Mouse (Mus musculus) liver, embryonic 14.5 days (tissue): Measurements from ENCODE around the gene Ap1s2. TPM values are rescaled to one million over a fixed set of nuclear protein-coding genes. Genes with fewer than 3 reads are reported as not detected.

Experiments
- ATAC-seq: fragments of 200-750 bp; cut with Nextera tagmentation; 2 replicates; pipeline ENCODE4 v1.8.0; 2017; ENCODE audit warnings: moderate number of reproducible peaks, mild to moderate bottlenecking, moderate library complexity; ENCODE audit not compliant: insufficient read depth
- DNase-seq, 3 experiments: peaks; one replicate each; pipeline ENCODE4 v3.0.0-alpha.2; 2012 to 2013; ENCODE audit warnings: low read depth in 3 of 3, low spot score in 3 of 3
- H3K27ac ChIP-seq: fragments of 300-500 bp; sonication (generic); 2 replicates; pipeline ENCODE4 v1.5.1; 2014; ENCODE audit warnings: moderate library complexity, mild to moderate bottlenecking, control low read depth, inconsistent platforms
- H3K27me3 ChIP-seq: fragments of 300-500 bp; sonication (generic); 2 replicates; pipeline ENCODE4 v1.6.1; 2014; ENCODE audit warnings: mild to moderate bottlenecking, low read length, moderate library complexity; ENCODE audit not compliant: control insufficient read depth, insufficient read depth
- H3K36me3 ChIP-seq: fragments of 300-500 bp; sonication (generic); replicated peaks from 2 replicates; pipeline ENCODE4 v1.6.1; 2014; ENCODE audit warnings: low read depth; ENCODE audit not compliant: control insufficient read depth, insufficient read depth
- H3K4me1 ChIP-seq, 2 experiments: fragments of 200-500 bp in 1 of 2; fragments of 300-500 bp in 1 of 2; sonication (generic) in 1 of 2; replicated peaks; 2 replicates each; pipeline ENCODE4 v1.6.1; 2012 to 2014; ENCODE audit warnings: antibody characterized with exemption in 1 of 2, inconsistent platforms in 1 of 2, low read length in 1 of 2; ENCODE audit not compliant: control insufficient read depth in 2 of 2, insufficient read depth in 2 of 2
- H3K4me2 ChIP-seq: fragments of 300-500 bp; sonication (generic); 2 replicates; pipeline ENCODE4 v1.6.1; 2014; ENCODE audit warnings: low read depth, mild to moderate bottlenecking, control low read depth, moderate library complexity
- H3K4me3 ChIP-seq, 2 experiments: fragments of 200-500 bp in 1 of 2; fragments of 300-500 bp in 1 of 2; sonication (generic) in 1 of 2; 2 replicates each; pipeline ENCODE4 v1.5.1; 2012 to 2014; ENCODE audit warnings: low read depth in 2 of 2, low read length in 2 of 2, mild to moderate bottlenecking in 2 of 2, control low read depth in 1 of 2, inconsistent platforms in 1 of 2, moderate library complexity in 1 of 2; ENCODE audit not compliant: insufficient read depth in 1 of 2
- H3K9ac ChIP-seq: fragments of 300-500 bp; sonication (generic); replicated peaks from 2 replicates; pipeline ENCODE4 v1.6.1; 2014; ENCODE audit warnings: mild to moderate bottlenecking, control low read depth, moderate library complexity
- H3K9me3 ChIP-seq: fragments of 300-500 bp; sonication (generic); 2 replicates; pipeline ENCODE4 v1.6.1; 2016; ENCODE audit warnings: low read length, mixed read lengths; ENCODE audit not compliant: control insufficient read depth
- CTCF ChIP-seq: IDR thresholded peaks from 2 replicates; pipeline ENCODE4 v1.5.1; 2016; ENCODE audit warnings: antibody characterized with exemption, low read depth, control low read depth
- EP300 ChIP-seq: IDR thresholded peaks from 2 replicates; pipeline ENCODE4 v1.6.1; 2016; ENCODE audit warnings: antibody characterized with exemption, low read depth
- WGBS: fragments of 180-500 bp; shearing (Covaris S2); extraction: QIAGEN DNeasy Blood & Tissue Kit; methylation state at CpG from one replicate; pipeline ENCODE4 v1.1.7; 2014; ENCODE audit not compliant: insufficient replicate concordance; 5-methylcytosine and 5-hydroxymethylcytosine counted together
- polyA plus RNA-seq, 2 experiments: library from polyadenylated mRNA; depleted of rRNA in 1 of 2; stranded (reverse) in 1 of 2; unstranded in 1 of 2; fragments of >200 nt; fragmentation: Nextera tagmentation in 1 of 2; extraction: Ambion mirVana in 1 of 2; gene quantifications; 2 replicates each; pipeline versions ENCODE4 v1.2.1 to v1.2.3; 2012 to 2014

Ap1s2 gene
- polyA plus RNA-seq (2012; rRNA removed) (1.2 and 2.0 TPM in 2 replicates), polyA plus RNA-seq (2014; fragmentation: Nextera tagmentation; extraction: Ambion mirVana) (3.3 and 5.4 TPM in 2 replicates)

DNA sequence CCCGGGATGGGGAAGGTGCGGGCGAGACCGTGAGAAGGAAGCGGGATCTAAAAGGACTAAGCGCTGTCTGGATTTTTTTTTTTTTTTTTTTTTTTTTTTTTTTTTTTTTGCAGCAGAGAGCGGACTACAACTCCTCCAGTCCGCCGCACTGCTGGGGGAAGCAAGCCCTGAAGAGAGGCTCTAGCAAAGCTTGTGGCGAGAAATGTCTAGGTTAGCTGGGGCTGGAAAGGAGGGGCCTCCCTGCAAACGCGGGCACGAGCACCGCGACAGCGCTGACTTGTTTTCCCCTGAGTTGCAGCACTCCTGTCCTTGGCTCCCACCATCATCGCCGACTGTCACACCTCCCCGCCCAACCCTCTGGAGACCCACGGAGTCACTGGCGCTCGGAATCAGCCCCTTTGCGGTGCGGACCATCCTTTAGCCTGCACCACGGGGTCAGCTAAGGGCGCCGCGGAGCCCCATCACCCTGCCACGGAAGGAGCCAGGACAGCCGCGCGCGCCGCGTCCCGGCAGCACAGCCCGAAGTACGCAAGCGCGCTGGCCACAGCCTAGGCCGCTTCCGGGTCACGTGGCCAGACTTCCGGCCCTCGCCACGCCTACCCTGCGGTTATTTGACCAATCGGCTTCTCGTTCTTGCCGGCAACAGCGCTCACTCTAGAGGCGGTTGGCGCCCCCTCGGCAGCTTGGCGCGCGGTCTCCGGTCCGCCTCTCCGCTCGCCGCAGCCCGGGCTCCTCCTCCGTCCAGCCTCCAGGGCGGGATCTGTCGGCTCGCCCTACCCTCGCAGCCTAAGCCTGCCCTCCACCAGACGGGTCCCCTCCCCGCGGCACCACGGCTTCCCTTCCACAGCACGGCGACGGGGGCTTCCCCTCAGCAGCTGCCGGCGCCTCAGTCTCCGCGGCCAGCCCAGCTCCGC, at the start of gene Ap1s2:
Gene Ap1s2, plus strand, starts transcription at position 681 of the 914 bp plus-strand sequence.
- Histone ChIP-seq H3K9me3 (no peaks in the 10 kb centered on the region), H3K4me1 (peaks cover 0 to 2% of the 10 kb centered on the region in 2 experiments; a peak in 3 of 4 replicates), H3K36me3 (no peaks in the 10 kb centered on the region), H3K27ac (no peak within 1 kb of the TSS), H3K27me3 (peaks cover 12% of the 10 kb centered on the region), H3K4me2 (peak within 1 kb of the TSS; percentile 78), H3K9ac (peak within 1 kb of the TSS; percentile 63), H3K4me3 (peak within 1 kb of the TSS; percentile 64 to 93)
- WGBS, result 9% methylated on average over 75 of the region's 80 CpGs
- peak; percentile 100 for ATAC-seq
- no peak for TF ChIP-seq EP300
- peak; percentile 18; the same call in 1 of the 2 replicates for TF ChIP-seq CTCF
- peak; percentile 84 to 85 (median 84) for DNase-seq

DNA sequence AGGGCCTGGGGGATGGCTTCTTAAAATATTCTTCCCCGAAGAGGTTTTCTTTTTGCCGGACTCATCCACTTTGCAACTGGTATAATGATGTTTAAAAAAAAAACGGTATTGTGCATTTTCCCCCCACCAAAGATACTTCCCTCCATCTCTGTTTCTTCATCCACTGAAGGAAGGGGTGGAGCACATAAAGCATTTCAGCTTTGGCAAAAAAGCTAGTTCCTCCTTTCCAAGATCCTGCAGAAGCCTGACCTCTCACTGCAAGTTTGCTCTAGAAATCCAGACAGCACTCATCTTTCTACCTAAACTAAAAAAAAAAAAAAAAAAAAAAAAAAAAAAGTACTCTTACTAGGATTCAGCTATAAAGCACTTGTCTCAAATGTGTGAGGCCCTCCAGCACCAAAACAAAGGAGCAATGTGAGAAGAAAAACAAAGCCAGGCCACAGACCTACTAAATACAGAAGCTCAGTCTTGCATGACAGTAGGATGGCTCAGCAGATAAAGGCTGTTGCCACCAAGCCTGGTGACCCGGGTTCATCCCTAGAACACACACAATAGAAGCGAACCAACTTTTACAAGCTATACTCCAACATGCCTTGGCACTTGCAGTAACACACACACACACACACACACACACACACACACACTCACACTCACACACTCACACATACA, 41.0 kb upstream of the Ap1s2 start:
- DNase-seq, result no peak
- H3K4me3 ChIP-seq, result no peak overlapping the region
- no peaks in the 10 kb centered on the region for H3K36me3 ChIP-seq
- 48% methylated on average over 5 of the region's 5 CpGs for WGBS
- no peak overlapping the region for H3K27ac ChIP-seq
- H3K4me1 ChIP-seq, result no peaks in the 10 kb centered on the region
- no peaks in the 10 kb centered on the region for H3K27me3 ChIP-seq
- no peaks in the 10 kb centered on the region for H3K9me3 ChIP-seq
- TF ChIP-seq EP300, result no peak
- TF ChIP-seq CTCF, result no peak
- no peak for ATAC-seq
- no peak overlapping the region for H3K9ac ChIP-seq
- H3K4me2 ChIP-seq, result no peak overlapping the region

DNA sequence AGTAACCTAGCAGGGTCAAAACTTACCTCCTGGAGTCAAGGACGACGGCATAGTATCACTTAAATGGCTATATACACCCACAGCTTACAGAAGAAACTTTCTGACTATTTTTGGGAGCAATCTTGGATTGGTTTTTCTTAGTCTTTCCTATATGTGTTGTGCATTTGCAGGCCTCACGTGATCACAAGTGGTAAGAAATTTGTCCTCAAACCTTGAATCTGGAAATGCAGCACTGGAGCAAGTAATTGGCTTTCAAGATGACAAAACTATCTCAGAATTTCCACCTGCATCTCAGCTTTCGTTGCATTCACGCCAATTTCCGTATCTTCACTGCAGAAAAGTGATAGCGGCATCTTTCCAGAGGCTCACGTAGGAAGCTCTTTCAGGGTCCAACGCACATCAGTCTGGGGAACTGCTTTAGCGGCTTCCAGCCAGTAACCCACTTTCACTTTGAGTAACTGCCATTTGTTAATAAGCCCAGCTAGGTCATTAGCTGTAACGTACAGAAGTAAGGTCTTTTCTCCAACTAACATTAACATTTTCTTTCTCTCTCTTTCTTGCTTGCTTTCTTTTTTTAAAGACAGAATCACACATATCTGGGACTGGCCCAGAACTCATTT, 40.0 kb upstream of the Ap1s2 start:
- Histone ChIP-seq H3K4me1 (no peaks in the 10 kb centered on the region), H3K36me3 (no peaks in the 10 kb centered on the region), H3K4me2 (no peak overlapping the region), H3K4me3 (no peak overlapping the region), H3K9me3 (no peaks in the 10 kb centered on the region), H3K27ac (no peak overlapping the region), H3K27me3 (no peaks in the 10 kb centered on the region), H3K9ac (no peak overlapping the region)
- TF ChIP-seq CTCF, result no peak
- TF ChIP-seq EP300, result no peak
- DNase-seq (no peak), ATAC-seq (no peak)
- WGBS, result 64% methylated on average over 11 of the region's 11 CpGs

DNA sequence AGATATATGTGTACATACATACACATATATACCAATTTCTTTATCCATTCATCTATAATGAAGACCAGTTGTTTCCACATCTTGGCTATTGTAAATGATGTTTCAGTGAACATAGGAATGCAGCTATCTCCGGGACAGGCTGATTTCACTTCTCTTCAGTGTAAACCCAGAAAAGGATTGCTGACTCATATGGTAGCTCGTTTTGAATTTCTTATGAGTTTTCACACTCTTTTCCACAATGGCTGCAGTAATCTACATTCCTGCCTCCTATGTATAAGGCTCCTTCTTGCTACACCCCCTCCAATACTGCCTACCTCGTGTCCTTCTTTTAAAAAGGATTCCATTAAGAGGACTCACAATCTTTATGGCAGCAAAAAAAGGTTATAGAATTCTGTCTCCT, 32.9 kb upstream of the Ap1s2 start:
- Histone ChIP-seq H3K4me1 (no peaks in the 10 kb centered on the region), H3K36me3 (no peaks in the 10 kb centered on the region), H3K9me3 (no peaks in the 10 kb centered on the region), H3K27ac (no peak overlapping the region), H3K9ac (no peak overlapping the region), H3K27me3 (no peaks in the 10 kb centered on the region), H3K4me3 (no peak overlapping the region), H3K4me2 (no peak overlapping the region)
- no peak for DNase-seq
- 45% methylated on average over 3 of the region's 3 CpGs for WGBS
- no peak for ATAC-seq
- no peak for TF ChIP-seq EP300
- TF ChIP-seq CTCF, result no peak
